Mouse (Mus musculus) gastrocnemius, postnatal 10 days (tissue): ENCODE data around the gene Cd5. TPM values are rescaled to one million over a fixed set of nuclear protein-coding genes. Genes with fewer than 3 reads are reported as not detected.

ENCODE experiments used
- DNase-seq: peaks from one replicate; pipeline ENCODE4 v3.0.0; 2021; ENCODE audit warnings: mixed read lengths
- long read RNA-seq, 2 experiments: library from polyadenylated mRNA; stranded (forward); transcript quantifications; one replicate each; pipeline ENCODE4 v2.0.0; 2021
- total RNA-seq, 2 experiments: library from RNA; stranded (reverse); gene quantifications; 2 replicates each; pipeline ENCODE4 v1.2.3; 2021

The Cd5 gene
- under 1 TPM in 1 of 2 experiments, not detected in 1; 0.25 TPM for total RNA-seq
- long read RNA-seq, experiment 1, result 0 reads
- long read RNA-seq, experiment 2, result 0 reads

DNA sequence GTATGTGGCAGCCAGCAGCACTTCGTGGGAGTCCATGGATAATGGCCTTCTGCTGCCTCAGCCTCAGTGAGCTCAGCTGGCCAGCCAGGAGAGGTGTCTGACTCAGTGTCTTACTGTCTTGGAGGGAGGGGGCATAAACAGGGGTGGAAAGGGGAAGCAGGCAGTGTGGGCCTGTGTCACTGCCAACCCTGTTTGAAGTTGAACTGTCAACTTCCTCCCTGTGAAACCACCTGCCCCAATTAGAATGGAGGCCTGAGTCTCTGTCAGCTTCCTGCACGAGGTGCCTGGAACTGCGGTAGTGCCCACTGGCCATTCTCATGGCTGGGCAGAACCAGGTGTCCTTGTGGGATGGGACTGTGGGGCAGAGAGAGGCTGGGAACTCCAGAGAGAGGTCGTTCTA lies at the start of gene Cd5:
TSS of gene Cd5 (minus strand) at position 192 of the 400 bp plus-strand sequence.
- DNase-seq, result no peak

- DNase-seq, result no peak
Observed at GRCm38 (mm10) chr19:10788242-10788641, 49.4 kb upstream of the Cd5 start.

DNA sequence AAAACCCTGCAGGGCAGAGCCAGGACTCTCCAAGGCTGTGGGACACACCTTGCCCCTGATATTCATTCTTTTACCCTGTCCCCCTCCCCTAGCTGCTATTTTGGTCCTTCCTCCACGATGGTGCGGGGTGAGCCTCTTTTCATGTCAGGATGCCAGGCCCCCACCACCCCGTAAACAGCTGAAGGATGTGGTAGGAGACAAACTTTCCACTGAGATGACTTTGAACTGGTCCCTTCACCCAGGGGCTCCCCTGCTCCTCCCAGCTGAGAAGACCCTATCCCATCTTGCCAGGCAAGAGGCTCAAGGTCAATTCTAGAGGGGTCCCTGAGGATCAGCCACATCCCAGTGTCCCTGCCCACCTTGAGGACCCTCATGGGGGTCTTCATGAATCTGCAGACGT lies 48.6 kb upstream of the Cd5 start:
- no peak for DNase-seq

GRCm38 (mm10) chr19:10786753-10787152 lies 48.0 kb upstream of the Cd5 start:
- DNase-seq, result no peak

DNA sequence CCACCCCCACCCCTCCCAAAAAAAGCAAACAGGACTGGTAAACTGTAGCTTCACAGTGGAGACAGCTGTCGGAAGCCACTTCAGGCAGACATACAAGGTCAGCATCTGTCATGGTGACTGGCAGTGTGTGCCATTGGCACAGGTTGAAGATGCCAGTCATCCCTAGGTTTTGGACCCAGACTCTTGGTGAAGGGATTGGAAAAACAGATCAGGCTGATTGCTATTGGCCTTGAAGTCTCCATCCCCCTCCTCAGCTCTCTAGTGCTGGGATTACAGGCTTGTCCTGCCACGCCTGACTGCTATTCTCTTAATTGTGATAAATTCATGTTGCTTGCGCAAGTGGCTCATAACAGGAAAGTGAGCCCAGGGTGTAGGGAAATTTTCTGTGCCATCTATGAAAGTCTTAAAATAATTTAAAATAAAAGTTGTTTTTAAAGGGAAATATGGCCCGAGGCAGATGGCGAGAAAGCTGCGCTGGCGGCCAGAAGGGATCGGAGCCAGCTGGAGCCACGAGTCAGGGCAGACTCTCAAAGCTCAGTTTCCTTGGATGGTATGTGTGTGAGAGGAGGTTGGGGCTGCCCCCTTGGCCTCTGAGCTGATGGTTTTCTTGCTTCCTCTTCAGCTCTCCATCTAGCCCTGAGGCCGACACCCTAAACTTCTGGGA lies 46.1 kb upstream of the Cd5 start:
- no peak for DNase-seq

DNA sequence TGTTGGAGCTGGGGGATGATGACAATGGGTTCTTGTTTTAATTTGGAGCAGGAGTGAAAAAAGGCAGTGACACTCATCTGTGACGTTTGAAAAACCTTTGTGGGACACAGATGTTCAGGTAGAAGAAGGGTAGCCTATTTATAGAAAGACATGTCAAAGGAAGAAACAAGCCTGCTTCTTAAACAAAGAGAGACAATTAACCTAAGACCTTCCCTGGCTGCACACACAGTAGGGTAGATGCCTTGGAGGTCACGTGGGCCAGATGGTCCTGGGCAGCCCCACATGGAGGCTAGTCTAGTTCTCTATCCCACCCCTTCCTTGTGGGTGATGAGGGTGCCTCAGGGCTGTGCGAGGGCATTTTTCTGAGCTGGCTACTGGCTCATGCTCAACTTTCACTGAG lies 45.3 kb upstream of the Cd5 start:
- DNase-seq, result no peak

GRCm38 (mm10) chr19:10783168-10783567 lies 44.4 kb upstream of the Cd5 start:
- DNase-seq, result no peak

GRCm38 (mm10) chr19:10781641-10782040 lies 42.8 kb upstream of the Cd5 start:
- no peak for DNase-seq

DNA sequence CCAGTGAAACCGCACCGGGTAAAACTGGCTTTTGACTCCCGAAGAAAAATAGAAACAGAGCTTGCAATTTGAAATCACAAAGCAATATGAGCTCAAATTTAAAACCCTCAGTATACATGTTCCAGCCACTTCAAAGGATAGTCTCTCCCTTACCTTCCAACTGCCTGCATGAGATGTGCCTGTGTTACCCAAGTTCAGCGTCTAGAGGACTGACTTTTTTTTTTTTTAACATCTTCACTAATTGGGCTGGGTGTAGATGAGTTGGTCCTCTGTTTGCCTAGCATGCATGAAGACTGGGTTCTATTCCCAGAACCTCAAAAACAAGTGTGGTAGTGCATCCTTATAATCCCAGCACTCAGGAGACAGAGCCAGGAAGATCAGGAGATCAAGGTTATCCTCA lies 38.1 kb upstream of the Cd5 start:
- no peak for DNase-seq

DNA sequence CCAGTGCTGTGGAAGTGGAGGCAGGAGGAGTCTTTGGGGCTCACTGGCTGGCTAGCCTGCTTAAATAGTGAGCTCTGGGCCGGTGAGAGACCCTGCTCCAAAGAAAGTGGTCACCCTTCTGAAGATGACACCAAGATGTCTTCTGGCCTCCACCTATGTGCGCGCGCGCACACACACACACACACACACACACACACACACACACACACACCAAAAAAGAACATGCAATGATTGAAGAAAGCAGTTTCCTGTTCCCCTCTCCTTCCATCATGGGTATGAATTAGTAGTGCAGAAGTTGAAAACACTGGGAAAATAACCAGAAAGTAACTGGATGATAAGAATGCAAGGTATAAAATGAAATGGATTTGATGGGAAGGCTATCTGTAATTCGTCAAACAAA lies 35.3 kb upstream of the Cd5 start:
- DNase-seq, result no peak

DNA sequence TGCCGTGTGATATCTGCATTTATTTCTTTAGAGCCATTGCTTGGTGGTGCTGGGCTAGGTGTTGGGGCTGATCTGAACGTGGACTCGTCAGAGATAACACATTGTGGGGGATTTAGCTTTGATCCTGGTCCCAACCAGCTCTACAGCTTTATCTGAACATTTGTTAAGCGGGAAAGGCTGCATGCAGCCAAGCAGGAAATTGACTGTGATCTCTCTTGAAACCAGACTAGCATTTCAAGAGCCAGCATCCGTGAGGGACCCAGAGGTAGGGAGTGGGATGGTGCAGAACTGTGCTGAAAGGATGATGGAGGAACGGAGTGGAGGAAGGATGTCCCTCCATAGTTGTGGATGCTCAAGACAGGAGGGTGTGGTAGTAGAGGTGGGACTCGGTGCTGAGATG lies 34.6 kb upstream of the Cd5 start:
- no peak for DNase-seq

DNA sequence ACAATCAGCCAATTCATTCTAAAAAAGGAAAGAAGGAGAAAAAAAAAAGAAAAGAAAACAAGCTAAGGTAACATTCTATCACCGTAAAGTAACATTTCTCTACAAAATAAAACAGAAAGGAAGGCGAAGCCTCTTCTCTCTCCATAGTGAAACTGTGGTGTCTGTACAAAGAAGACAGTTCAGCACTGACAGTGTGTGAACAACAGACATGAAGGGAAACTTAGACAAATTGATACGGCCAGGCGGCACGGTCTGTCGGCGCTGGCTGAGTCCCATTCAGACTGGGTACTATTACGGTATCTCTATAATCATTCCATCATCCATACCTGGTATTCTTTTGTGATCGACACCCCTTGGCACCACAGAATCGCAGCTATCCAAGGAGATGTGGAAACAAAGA lies 34.1 kb upstream of the Cd5 start:
- no peak for DNase-seq

DNA sequence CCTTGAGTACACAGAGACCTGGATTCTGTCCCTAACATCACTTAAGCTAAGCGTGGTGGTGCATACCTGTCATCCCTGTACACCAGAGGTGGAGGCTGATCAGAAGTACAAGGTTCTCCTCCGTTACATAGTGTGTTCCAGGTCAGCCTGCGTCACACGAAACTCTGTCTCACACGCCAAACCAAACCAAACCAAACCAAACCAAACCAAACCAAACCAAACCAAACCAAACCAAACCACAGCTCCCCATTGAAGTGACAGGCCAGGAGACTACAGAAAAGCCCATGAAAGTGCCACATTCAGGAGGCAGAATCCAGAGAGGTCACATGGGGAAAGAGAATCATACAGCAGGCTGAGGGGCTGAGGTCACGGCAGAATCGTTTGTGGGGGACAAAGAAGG lies 33.2 kb upstream of the Cd5 start:
- DNase-seq, result no peak

DNA sequence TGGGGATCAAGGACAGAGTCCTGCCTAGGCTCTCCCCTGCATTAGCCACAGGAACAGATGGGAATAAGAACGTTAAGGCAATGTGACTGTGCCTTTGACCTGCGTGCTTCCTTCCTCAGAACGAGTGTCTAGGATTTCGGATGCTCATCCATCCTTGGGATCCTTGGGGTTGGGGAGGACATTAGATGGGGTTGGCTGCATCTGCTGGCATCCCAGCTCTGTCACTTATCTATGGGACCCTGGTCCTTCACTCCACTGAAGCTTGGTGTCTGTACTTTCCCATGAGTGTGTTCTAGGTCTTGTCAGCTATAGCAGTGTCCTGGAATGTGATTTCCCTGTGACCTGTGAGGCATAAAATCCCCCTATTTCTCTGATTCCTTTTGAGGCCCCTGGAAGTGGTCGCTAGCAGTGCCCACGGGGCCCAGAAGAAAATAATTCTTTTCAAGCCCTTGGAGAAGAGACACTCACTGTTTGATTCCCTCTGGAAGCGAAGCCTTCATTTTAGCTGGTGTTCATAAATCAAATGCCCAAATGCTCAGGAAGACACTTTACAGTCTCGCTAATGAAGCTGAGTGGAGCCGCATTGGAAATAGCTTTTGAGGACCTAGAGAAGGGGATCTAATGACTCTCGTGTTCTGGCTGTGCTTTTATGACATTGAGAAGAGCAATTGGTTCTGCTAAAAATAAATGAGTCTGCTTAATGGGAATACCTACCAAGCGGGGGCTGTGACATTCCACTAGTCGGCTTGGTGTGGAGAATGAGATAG lies 30.8 kb upstream of the Cd5 start:
- no peak for DNase-seq

DNA sequence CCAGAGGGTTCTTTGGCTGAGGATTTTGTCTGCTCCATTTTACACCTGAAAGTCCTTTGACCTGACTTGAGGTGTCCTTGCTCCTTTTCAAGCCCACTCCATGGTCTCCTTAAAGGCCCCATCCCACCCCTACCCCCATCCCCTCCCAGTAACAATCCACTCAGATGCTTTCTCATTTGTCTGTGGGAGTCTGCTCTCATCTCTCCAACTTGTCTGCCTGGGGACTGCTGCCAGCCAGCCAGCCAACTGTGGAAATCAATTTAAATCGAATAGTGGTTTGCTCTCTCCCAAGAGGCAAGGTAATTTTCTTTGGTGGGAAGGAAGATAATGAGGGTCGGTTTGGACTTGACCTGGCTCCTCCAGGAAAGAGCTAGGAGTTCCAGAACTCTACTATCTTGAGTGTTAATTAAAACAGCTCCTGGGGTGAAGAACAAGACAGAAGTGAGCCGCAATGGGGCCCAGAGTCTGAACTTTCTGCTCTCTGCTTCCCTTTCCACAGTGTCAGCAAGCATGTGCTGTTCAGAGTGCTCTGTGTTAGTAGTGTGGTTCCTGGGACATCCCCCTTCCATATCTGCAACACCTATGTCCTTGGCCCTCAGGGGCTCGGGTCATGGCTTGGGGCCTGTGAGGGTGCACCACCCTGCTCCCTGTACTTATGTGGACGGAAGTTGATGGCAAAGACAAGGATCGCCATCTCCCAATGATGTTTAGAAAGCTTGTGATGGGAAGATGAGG lies 30.1 kb upstream of the Cd5 start:
- DNase-seq, result no peak

GRCm38 (mm10) chr19:10767631-10768030 lies 28.8 kb upstream of the Cd5 start:
- no peak for DNase-seq

DNA sequence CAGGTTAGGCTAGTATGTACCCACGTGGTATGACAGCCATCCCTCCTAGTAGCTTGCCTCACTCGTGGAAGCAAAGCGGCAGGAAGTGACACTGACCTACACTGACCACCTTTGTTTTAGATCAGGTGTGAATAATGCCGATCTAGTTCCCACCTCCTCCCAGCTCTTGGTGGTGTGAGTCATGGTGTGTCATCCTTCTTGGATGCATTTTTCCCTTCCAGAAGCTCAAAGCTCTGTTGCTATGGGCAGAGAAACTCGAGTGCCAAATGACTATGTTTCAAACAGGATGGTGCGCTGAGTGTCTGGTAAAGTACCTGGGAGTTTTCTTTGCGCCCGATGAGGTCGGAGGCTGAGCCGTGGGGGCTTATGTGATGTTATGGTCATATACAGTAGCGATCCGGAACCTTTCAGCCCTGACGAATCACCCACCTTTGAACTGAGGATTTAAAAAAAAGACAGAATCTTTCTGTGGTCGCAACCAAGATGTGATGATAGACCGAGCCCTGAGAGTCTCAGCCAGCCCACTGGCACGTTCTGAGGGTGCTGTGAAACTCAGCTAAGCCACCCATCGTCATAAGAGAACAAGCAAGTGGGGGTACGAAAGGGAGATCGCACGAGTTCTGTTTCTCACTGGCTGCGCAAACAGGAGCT lies 24.7 kb upstream of the Cd5 start:
- DNase-seq, result no peak

- no peak for DNase-seq
Observed at GRCm38 (mm10) chr19:10762468-10762867, 23.7 kb upstream of the Cd5 start.

GRCm38 (mm10) chr19:10761794-10762415 lies 23.1 kb upstream of the Cd5 start:
- DNase-seq, result no peak

DNA sequence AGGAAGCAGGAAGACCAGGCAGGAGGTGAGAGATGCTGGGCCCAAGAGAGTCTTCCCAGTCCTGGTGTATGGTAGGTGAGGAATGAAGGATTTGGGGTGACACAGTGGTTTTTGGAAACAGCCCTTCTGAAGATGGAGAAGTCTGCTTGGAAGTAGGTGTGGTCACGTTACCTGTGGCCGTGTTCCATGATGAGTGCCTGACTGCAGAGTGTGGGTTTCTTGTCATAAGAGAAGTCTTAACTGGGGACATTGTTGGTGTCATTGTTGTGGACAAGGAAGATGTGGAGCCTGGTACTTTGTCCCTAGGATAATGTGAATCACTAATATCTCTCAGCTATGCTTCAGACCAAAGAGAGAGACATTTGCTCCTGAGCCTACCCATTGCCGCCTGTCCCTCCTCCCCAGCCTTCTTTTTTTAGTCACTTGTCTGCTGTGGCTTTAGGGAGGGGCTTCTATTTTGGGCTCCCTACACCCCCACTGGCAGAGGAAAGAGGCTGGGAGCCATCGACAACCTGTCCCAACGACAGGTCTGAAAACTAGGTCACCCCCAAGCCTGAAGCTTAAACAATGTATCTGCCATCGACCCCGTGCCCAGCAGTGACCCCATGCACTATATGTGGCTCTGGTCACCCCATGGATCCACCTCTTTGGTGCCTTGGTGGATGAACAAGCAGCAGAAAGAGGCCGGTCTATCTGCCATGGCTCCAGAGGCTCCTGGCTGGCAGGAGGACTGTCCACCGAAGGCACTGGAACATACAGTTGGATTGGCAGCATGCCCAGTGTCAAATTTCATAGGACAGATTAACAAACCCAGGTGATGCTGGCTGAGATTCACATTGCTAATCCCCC lies 21.4 kb upstream of the Cd5 start:
- DNase-seq, result peak; percentile 58

GRCm38 (mm10) chr19:10759525-10759924 lies 20.7 kb upstream of the Cd5 start:
- no peak for DNase-seq
